Mouse (Mus musculus) layer of hippocampus, postnatal 14 days (tissue): ENCODE data around the gene Eps8l3. TPM values are rescaled to one million over a fixed set of nuclear protein-coding genes. Genes with fewer than 3 reads are reported as not detected.

ENCODE experiments used
- DNase-seq, 2 experiments: peaks; one replicate each; pipeline ENCODE4 v3.0.0; 2021 to 2022; ENCODE audit warnings: low spot score in 2 of 2, mixed read lengths in 1 of 2
- long read RNA-seq, 2 experiments: library from polyadenylated mRNA; stranded (forward); transcript quantifications; one replicate each; pipeline ENCODE4 v2.0.0; 2021
- total RNA-seq, 2 experiments: library from RNA; stranded (reverse); gene quantifications; 2 replicates each; pipeline ENCODE4 v1.2.3; 2021

Eps8l3 gene
- not detected for total RNA-seq
- long read RNA-seq, experiment 1, result 0 reads
- long read RNA-seq, experiment 2, result 0 reads

- no peak for DNase-seq
Observed at GRCm38 (mm10) chr3:107877005-107877404, at the start of gene Eps8l3. Eps8l3 (plus strand) TSS chr3:107877229.

- DNase-seq, result no peak
Observed at GRCm38 (mm10) chr3:107827873-107828405, 49.1 kb upstream of the Eps8l3 start.

GRCm38 (mm10) chr3:107828518-107828917, 48.5 kb upstream of the Eps8l3 start:
- DNase-seq, result no peak

GRCm38 (mm10) chr3:107828997-107829396, 48.0 kb upstream of the Eps8l3 start:
- DNase-seq, result no peak

- DNase-seq, result no peak
Observed at GRCm38 (mm10) chr3:107829625-107830024, 47.4 kb upstream of the Eps8l3 start.

- no peak for DNase-seq
Observed at GRCm38 (mm10) chr3:107831875-107832554, 45.0 kb upstream of the Eps8l3 start.

- DNase-seq, result no peak
Observed at GRCm38 (mm10) chr3:107832645-107833044, 44.4 kb upstream of the Eps8l3 start.

- DNase-seq, result no peak
Observed at GRCm38 (mm10) chr3:107833370-107833769, 43.7 kb upstream of the Eps8l3 start.

- peak in 1 of 2 experiments; percentile 72 for DNase-seq
Observed at GRCm38 (mm10) chr3:107833872-107834341, 43.1 kb upstream of the Eps8l3 start.

GRCm38 (mm10) chr3:107835301-107835700, 41.7 kb upstream of the Eps8l3 start:
- no peak for DNase-seq

GRCm38 (mm10) chr3:107839855-107840254, 37.2 kb upstream of the Eps8l3 start:
- DNase-seq, result no peak

- DNase-seq, result no peak
Observed at GRCm38 (mm10) chr3:107840855-107841254, 36.2 kb upstream of the Eps8l3 start.

GRCm38 (mm10) chr3:107841370-107841769, 35.7 kb upstream of the Eps8l3 start:
- no peak for DNase-seq

- DNase-seq, result no peak
Observed at GRCm38 (mm10) chr3:107843406-107843805, 33.6 kb upstream of the Eps8l3 start.

GRCm38 (mm10) chr3:107844001-107844400, 33.0 kb upstream of the Eps8l3 start:
- DNase-seq, result no peak

- DNase-seq, result no peak
Observed at GRCm38 (mm10) chr3:107844499-107844898, 32.5 kb upstream of the Eps8l3 start.

- no peak for DNase-seq
Observed at GRCm38 (mm10) chr3:107846175-107846574, 30.9 kb upstream of the Eps8l3 start.

- no peak for DNase-seq
Observed at GRCm38 (mm10) chr3:107846835-107847234, 30.2 kb upstream of the Eps8l3 start.

- DNase-seq, result no peak
Observed at GRCm38 (mm10) chr3:107848126-107848525, 28.9 kb upstream of the Eps8l3 start.

- DNase-seq, result no peak
Observed at GRCm38 (mm10) chr3:107849000-107849692, 27.9 kb upstream of the Eps8l3 start.

- DNase-seq, result no peak
Observed at GRCm38 (mm10) chr3:107849693-107850031, 27.4 kb upstream of the Eps8l3 start.

- DNase-seq, result no peak
Observed at GRCm38 (mm10) chr3:107850418-107851031, 26.5 kb upstream of the Eps8l3 start.
